Mouse (Mus musculus) myocyte (in vitro differentiated cells): ENCODE measurements at regions not wholly inside any gene's neighbourhood (a gene's known extent, or its start where the extent isn't known, plus 50 kb on each side); places are given as distances from the start of the nearest gene placed in this dataset.

Experiments used
- H3K27me3 ChIP-seq: one replicate; pipeline ENCODE4 v1.6.1; 2011; ENCODE audit not compliant: control insufficient read depth, insufficient read depth, insufficient read length
- H3K36me3 ChIP-seq: one replicate; pipeline ENCODE4 v1.6.1; 2011; ENCODE audit not compliant: control insufficient read depth, insufficient read depth
- H3K4me2 ChIP-seq: one replicate; pipeline ENCODE4 v1.6.1; 2011; ENCODE audit warnings: low read depth, control low read depth
- H3K4me3 ChIP-seq: one replicate; pipeline ENCODE4 v1.5.1; 2011; ENCODE audit warnings: mild to moderate bottlenecking, control low read depth, moderate library complexity
- H3K79me2 ChIP-seq: one replicate; pipeline ENCODE4 v1.6.1; 2011; ENCODE audit not compliant: control insufficient read depth, insufficient read depth
- H3ac ChIP-seq: one replicate; pipeline ENCODE4 v1.6.1; 2011; ENCODE audit not compliant: control insufficient read depth, insufficient read length
- CEBPB ChIP-seq: IDR thresholded peaks from 2 replicates; pipeline ENCODE4 v1.6.1; 2011; ENCODE audit warnings: mild to moderate bottlenecking, moderate library complexity; ENCODE audit not compliant: poor library complexity, insufficient read depth, severe bottlenecking
- E2F4 ChIP-seq: IDR thresholded peaks from one replicate; pipeline ENCODE4 v1.6.1; 2011; ENCODE audit warnings: mild to moderate bottlenecking, control low read depth, moderate library complexity; ENCODE audit not compliant: insufficient read depth
- MAX ChIP-seq: IDR thresholded peaks from one replicate; pipeline ENCODE4 v1.6.1; 2011; ENCODE audit warnings: low read depth, mild to moderate bottlenecking, control low read depth
- MYOD1 ChIP-seq, 3 experiments: IDR thresholded peaks; one replicate each; pipeline ENCODE4 v1.6.1; 2011; ENCODE audit warnings: control low read depth in 2 of 3, low read depth in 2 of 3, mild to moderate bottlenecking in 2 of 3, moderate library complexity in 1 of 3; ENCODE audit not compliant: insufficient read length in 2 of 3, control insufficient read depth in 1 of 3
- MYOG ChIP-seq, 3 experiments: IDR thresholded peaks; one replicate each; pipeline ENCODE4 v1.6.1; 2011; ENCODE audit warnings: control low read depth in 2 of 3, low read depth in 2 of 3, mild to moderate bottlenecking in 2 of 3; ENCODE audit not compliant: insufficient read length in 2 of 3, control insufficient read depth in 1 of 3, insufficient read depth in 1 of 3
- POLR2A ChIP-seq: IDR thresholded peaks from one replicate; pipeline ENCODE4 v1.6.1; 2011; ENCODE audit warnings: low read depth, mild to moderate bottlenecking, control low read depth, moderate library complexity; ENCODE audit not compliant: insufficient read length
- POLR2AphosphoS2 ChIP-seq: IDR thresholded peaks from one replicate; pipeline ENCODE4 v1.6.1; 2011; ENCODE audit warnings: low read depth, control low read depth; ENCODE audit not compliant: insufficient read length
- REST ChIP-seq: IDR thresholded peaks from one replicate; pipeline ENCODE4 v1.6.1; 2011; ENCODE audit warnings: mild to moderate bottlenecking, control low read depth, moderate library complexity; ENCODE audit not compliant: insufficient read depth, insufficient read length
- SRF ChIP-seq: IDR thresholded peaks from one replicate; pipeline ENCODE4 v1.6.1; 2011; ENCODE audit warnings: low read depth; ENCODE audit not compliant: control insufficient read depth, insufficient read length
- TCF12 ChIP-seq: IDR thresholded peaks from one replicate; pipeline ENCODE4 v1.6.1; 2011; ENCODE audit warnings: mild to moderate bottlenecking, control low read depth; ENCODE audit not compliant: poor library complexity, insufficient read depth, severe bottlenecking
- TCF3 ChIP-seq: IDR thresholded peaks from one replicate; pipeline ENCODE4 v1.6.1; 2011; ENCODE audit warnings: low read depth, control low read depth; ENCODE audit not compliant: insufficient read length
- USF1 ChIP-seq: IDR thresholded peaks from one replicate; pipeline ENCODE4 v1.6.1; 2011; ENCODE audit warnings: low read depth, mild to moderate bottlenecking, control low read depth, moderate library complexity

- H3K79me2 ChIP-seq = no peaks in the 10 kb centered on the region
- H3ac ChIP-seq = no peak overlapping the region
- TF ChIP-seq CEBPB = no peak
- TF ChIP-seq USF1 = no peak
- TF ChIP-seq TCF3 = no peak
- no peak for TF ChIP-seq TCF12
- no peak for TF ChIP-seq MYOG (IDR thresholded peaks at IDR 0.05; ENCODE audit: control insufficient read depth in 1 of 3, insufficient read depth in 1 of 3, insufficient read length in 2 of 3, low read depth in 2 of 3)
- no peak for TF ChIP-seq POLR2A
- no peak for TF ChIP-seq MAX
- TF ChIP-seq E2F4 = no peak
- no peak for TF ChIP-seq MYOD1 (IDR thresholded peaks at IDR 0.05; ENCODE audit: control insufficient read depth in 1 of 3, insufficient read length in 2 of 3, low read depth in 2 of 3)
- TF ChIP-seq SRF = no peak
- no peak for TF ChIP-seq POLR2AphosphoS2
- TF ChIP-seq REST = no peak
- no peaks in the 10 kb centered on the region for H3K27me3 ChIP-seq
- H3K4me3 ChIP-seq = no peak overlapping the region
- H3K36me3 ChIP-seq = no peaks in the 10 kb centered on the region
- no peak overlapping the region for H3K4me2 ChIP-seq
These were observed 305.6 kb upstream of the Adgrl2 start for GRCm38 (mm10) chr3:149295942-149296341.

DNA sequence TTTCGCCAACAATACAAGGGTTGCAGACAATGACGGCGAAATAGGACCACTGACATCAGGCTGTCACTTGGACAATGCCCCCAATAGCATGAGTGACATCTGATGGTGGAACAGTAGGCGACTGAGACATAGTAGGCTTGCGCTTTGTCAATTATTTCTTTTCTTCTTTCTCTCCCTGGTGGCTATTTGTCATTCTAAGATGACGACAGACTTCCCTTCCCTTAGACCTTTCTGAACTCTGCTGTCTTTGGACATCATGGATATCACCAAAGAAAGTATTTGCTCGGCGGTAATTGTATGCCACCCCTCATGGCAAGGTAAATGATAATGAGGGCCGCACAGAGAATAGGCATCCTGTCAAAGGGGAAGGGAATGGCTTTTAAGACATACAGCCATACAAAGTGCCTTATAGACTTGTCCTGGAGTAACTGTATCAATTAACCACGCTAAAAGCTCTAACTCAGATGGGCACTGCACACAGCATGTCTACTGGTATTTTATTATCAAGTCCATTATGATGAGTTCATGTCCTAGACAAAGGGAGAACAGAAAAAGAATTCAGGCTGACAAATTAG lies 305.0 kb upstream of the Adgrl2 start:
- H3K4me3 ChIP-seq = no peak overlapping the region
- TF ChIP-seq REST = no peak
- no peak for TF ChIP-seq E2F4
- no peak for TF ChIP-seq MYOD1 (IDR thresholded peaks at IDR 0.05; ENCODE audit: control insufficient read depth in 1 of 3, insufficient read length in 2 of 3, low read depth in 2 of 3)
- no peak for TF ChIP-seq TCF12
- TF ChIP-seq POLR2AphosphoS2 = no peak
- TF ChIP-seq USF1 = no peak
- TF ChIP-seq MAX = no peak
- TF ChIP-seq POLR2A = no peak
- TF ChIP-seq SRF = no peak
- TF ChIP-seq TCF3 = no peak
- no peak for TF ChIP-seq CEBPB
- no peak for TF ChIP-seq MYOG (IDR thresholded peaks at IDR 0.05; ENCODE audit: control insufficient read depth in 1 of 3, insufficient read depth in 1 of 3, insufficient read length in 2 of 3, low read depth in 2 of 3)
- H3K27me3 ChIP-seq = no peaks in the 10 kb centered on the region
- H3K79me2 ChIP-seq = no peaks in the 10 kb centered on the region
- H3K36me3 ChIP-seq = no peaks in the 10 kb centered on the region
- no peak overlapping the region for H3K4me2 ChIP-seq
- no peak overlapping the region for H3ac ChIP-seq

- TF ChIP-seq USF1 = no peak
- no peak for TF ChIP-seq MYOG (IDR thresholded peaks at IDR 0.05; ENCODE audit: control insufficient read depth in 1 of 3, insufficient read depth in 1 of 3, insufficient read length in 2 of 3, low read depth in 2 of 3)
- no peak for TF ChIP-seq POLR2AphosphoS2
- no peak for TF ChIP-seq E2F4
- no peak for TF ChIP-seq MYOD1 (IDR thresholded peaks at IDR 0.05; ENCODE audit: control insufficient read depth in 1 of 3, insufficient read length in 2 of 3, low read depth in 2 of 3)
- TF ChIP-seq POLR2A = no peak
- TF ChIP-seq CEBPB = no peak
- TF ChIP-seq TCF12 = no peak
- TF ChIP-seq MAX = no peak
- TF ChIP-seq REST = no peak
- TF ChIP-seq SRF = no peak
- TF ChIP-seq TCF3 = no peak
- no peaks in the 10 kb centered on the region for H3K79me2 ChIP-seq
- no peaks in the 10 kb centered on the region for H3K27me3 ChIP-seq
These were observed 304.1 kb upstream of the Adgrl2 start for GRCm38 (mm10) chr3:149294445-149294844.

DNA sequence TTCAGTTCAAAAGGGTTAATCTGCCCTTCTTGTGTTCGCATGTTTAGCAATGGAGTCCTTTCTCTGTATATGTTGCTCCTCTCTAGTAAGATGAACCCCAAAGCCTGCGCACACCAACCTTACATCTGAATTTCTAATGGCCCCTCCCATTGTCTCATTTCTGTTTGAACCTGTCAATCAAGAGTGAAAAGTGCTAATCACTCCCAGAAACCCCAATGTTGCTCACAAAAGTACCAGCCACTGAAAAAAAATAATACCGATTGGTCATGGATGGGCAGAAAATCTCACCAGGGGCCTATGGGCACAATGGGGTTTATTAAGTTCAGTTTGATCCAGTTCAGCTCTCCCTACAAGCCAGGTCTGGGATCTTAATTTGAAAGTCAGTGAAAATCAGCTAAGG lies 302.1 kb upstream of the Adgrl2 start:
- no peaks in the 10 kb centered on the region for H3K79me2 ChIP-seq

More at GRCm38 (mm10) chr3:149294445-149294844, 304.1 kb upstream of the Adgrl2 start:
- Histone ChIP-seq H3K4me2 (no peak overlapping the region), H3K36me3 (no peaks in the 10 kb centered on the region), H3ac (no peak overlapping the region), H3K4me3 (no peak overlapping the region)

More for the DNA sequence above, 302.1 kb upstream of the Adgrl2 start:
- Histone ChIP-seq H3K27me3 (no peaks in the 10 kb centered on the region), H3K36me3 (no peaks in the 10 kb centered on the region), H3ac (no peak overlapping the region), H3K4me2 (no peak overlapping the region), H3K4me3 (no peak overlapping the region)
- TF ChIP-seq CEBPB = no peak
- TF ChIP-seq MAX = no peak
- no peak for TF ChIP-seq MYOG (IDR thresholded peaks at IDR 0.05; ENCODE audit: control insufficient read depth in 1 of 3, insufficient read depth in 1 of 3, insufficient read length in 2 of 3, low read depth in 2 of 3)
- TF ChIP-seq E2F4 = no peak
- TF ChIP-seq SRF = no peak
- TF ChIP-seq MYOD1 (IDR thresholded peaks at IDR 0.05; ENCODE audit: control insufficient read depth in 1 of 3, insufficient read length in 2 of 3, low read depth in 2 of 3) = no peak
- no peak for TF ChIP-seq USF1
- no peak for TF ChIP-seq POLR2A
- TF ChIP-seq POLR2AphosphoS2 = no peak
- TF ChIP-seq REST = no peak
- TF ChIP-seq TCF3 = no peak
